Mouse (Mus musculus) bone marrow macrophage, adult 2 months (primary cell): Measurements from ENCODE around the gene Ncoa3.

Source experiments
- CTCF ChIP-seq: IDR thresholded peaks from 2 replicates; pipeline ENCODE4 v1.5.1; 2012; ENCODE audit warnings: low read depth, mild to moderate bottlenecking, low read length, moderate library complexity
- POLR2A ChIP-seq: IDR thresholded peaks from 2 replicates; pipeline ENCODE4 v1.6.1; 2012; ENCODE audit warnings: mild to moderate bottlenecking, low read depth, low read length, borderline replicate concordance

GRCm38 (mm10) chr2:166086457-166087233 is 94.2 kb downstream of the Ncoa3 start:
- no peak for TF ChIP-seq CTCF
- TF ChIP-seq POLR2A = no peak
